Mouse (Mus musculus): Measurements from ENCODE around the gene Enkur. TPM values are rescaled to one million over a fixed set of nuclear protein-coding genes. Genes with fewer than 3 reads are reported as not detected.

The Enkur gene
- polyA plus RNA-seq, 1 experiment from 2014 or later: 4.7 TPM

- H3K27me3 ChIP-seq: no peaks in the 10 kb centered on the region
- 95% methylated on average over 9 of the region's 9 CpGs for WGBS
- no peak overlapping the region for H3K4me2 ChIP-seq (replicated peaks)
- no peak overlapping the region for H3K9ac ChIP-seq (replicated peaks)
- no peak overlapping the region for H3K4me3 ChIP-seq
- no peaks in the 10 kb centered on the region for H3K36me3 ChIP-seq
- H3K9me3 ChIP-seq: no peaks in the 10 kb centered on the region
- H3K27ac ChIP-seq (replicated peaks): no peak overlapping the region
- no peak for ATAC-seq (replicated peaks)
- no peaks in the 10 kb centered on the region for H3K4me1 ChIP-seq
These were observed 17.6 kb upstream of the Enkur start for GRCm38 (mm10) chr2:21222453-21223384.

GRCm38 (mm10) chr2:21215284-21215683 lies 10.1 kb upstream of the Enkur start:
- Histone ChIP-seq H3K27me3 (no peaks in the 10 kb centered on the region), H3K9me3 (no peaks in the 10 kb centered on the region), H3K4me1 (no peaks in the 10 kb centered on the region), H3K9ac (replicated peaks) (no peak overlapping the region), H3K4me3 (no peak overlapping the region), H3K27ac (replicated peaks) (no peak overlapping the region), H3K36me3 (peaks cover 27% of the 10 kb centered on the region), H3K4me2 (replicated peaks) (no peak overlapping the region)
- ATAC-seq (replicated peaks): no peak
- WGBS: 92% methylated on average over 2 of the region's 2 CpGs

GRCm38 (mm10) chr2:21214322-21214721 lies 9.2 kb upstream of the Enkur start:
- Histone ChIP-seq H3K9ac (replicated peaks) (no peak overlapping the region), H3K4me2 (replicated peaks) (no peak overlapping the region), H3K4me3 (no peak overlapping the region), H3K27ac (replicated peaks) (no peak overlapping the region), H3K9me3 (no peaks in the 10 kb centered on the region), H3K36me3 (peaks cover 27% of the 10 kb centered on the region), H3K27me3 (no peaks in the 10 kb centered on the region), H3K4me1 (no peaks in the 10 kb centered on the region)
- ATAC-seq (replicated peaks): no peak

GRCm38 (mm10) chr2:21211361-21211760 lies 6.2 kb upstream of the Enkur start:
- H3K9me3 ChIP-seq: no peaks in the 10 kb centered on the region
- peaks cover 8% of the 10 kb centered on the region for H3K4me1 ChIP-seq
- no peak for ATAC-seq (replicated peaks)
- H3K27ac ChIP-seq (replicated peaks): no peak overlapping the region
- H3K36me3 ChIP-seq: peaks cover 22% of the 10 kb centered on the region
- no peak overlapping the region for H3K4me3 ChIP-seq
- no peaks in the 10 kb centered on the region for H3K27me3 ChIP-seq
- H3K4me2 ChIP-seq (replicated peaks): no peak overlapping the region
- WGBS: 86% methylated on average over 6 of the region's 6 CpGs
- H3K9ac ChIP-seq (replicated peaks): no peak overlapping the region

GRCm38 (mm10) chr2:21206278-21206677 lies 1.1 kb upstream of the Enkur start:
- Histone ChIP-seq H3K9me3 (no peaks in the 10 kb centered on the region), H3K27ac (replicated peaks) (peak overlapping the region; percentile 87), H3K36me3 (peaks cover 1% of the 10 kb centered on the region; the same call in 1 of the 2 replicates), H3K4me2 (replicated peaks) (peak overlapping the region; percentile 65), H3K9ac (replicated peaks) (peak overlapping the region; percentile 71), H3K4me1 (peaks cover 12% of the 10 kb centered on the region), H3K4me3 (peak overlapping the region; percentile 64), H3K27me3 (no peaks in the 10 kb centered on the region)
- ATAC-seq (replicated peaks): no peak; the same call in none of the 2 replicates
- 37% methylated on average over 6 of the region's 6 CpGs for WGBS

GRCm38 (mm10) chr2:21205831-21206159 lies 630 bp upstream of the Enkur start:
- peak overlapping the region; percentile 64 for H3K4me3 ChIP-seq
- peaks cover 12% of the 10 kb centered on the region for H3K4me1 ChIP-seq
- H3K27ac ChIP-seq (replicated peaks): peak overlapping the region; percentile 87
- no peaks in the 10 kb centered on the region for H3K27me3 ChIP-seq
- WGBS: under 1% methylated on average over 19 of the region's 19 CpGs
- peak overlapping the region; percentile 71 for H3K9ac ChIP-seq (replicated peaks)
- peak; percentile 95 for ATAC-seq (replicated peaks)
- H3K36me3 ChIP-seq: no peaks in the 10 kb centered on the region
- H3K4me2 ChIP-seq (replicated peaks): peak overlapping the region; percentile 65
- no peaks in the 10 kb centered on the region for H3K9me3 ChIP-seq

GRCm38 (mm10) chr2:21202754-21203153 lies 2.4 kb downstream of the Enkur start:
- ATAC-seq (replicated peaks): no peak

GRCm38 (mm10) chr2:21199051-21199450 lies 6.1 kb downstream of the Enkur start:
- H3K4me3 ChIP-seq: no peak overlapping the region
- no peaks in the 10 kb centered on the region for H3K27me3 ChIP-seq
- no peak overlapping the region for H3K4me2 ChIP-seq (replicated peaks)
- H3K4me1 ChIP-seq: no peaks in the 10 kb centered on the region
- H3K27ac ChIP-seq (replicated peaks): no peak overlapping the region
- no peak overlapping the region for H3K9ac ChIP-seq (replicated peaks)
- H3K36me3 ChIP-seq: no peaks in the 10 kb centered on the region
- whole genome bisulfite sequencing: 62% methylated on average over 3 of the region's 3 CpGs
- no peaks in the 10 kb centered on the region for H3K9me3 ChIP-seq
- ATAC-seq (replicated peaks): no peak

More at GRCm38 (mm10) chr2:21202754-21203153, 2.4 kb downstream of the Enkur start:
- Histone ChIP-seq H3K4me3 (no peak overlapping the region), H3K4me1 (peaks cover 12% of the 10 kb centered on the region), H3K27ac (replicated peaks) (no peak overlapping the region), H3K27me3 (no peaks in the 10 kb centered on the region), H3K9ac (replicated peaks) (no peak overlapping the region), H3K4me2 (replicated peaks) (no peak overlapping the region), H3K36me3 (no peaks in the 10 kb centered on the region), H3K9me3 (no peaks in the 10 kb centered on the region)
- 80% methylated on average over 2 of the region's 2 CpGs for WGBS

- no peak overlapping the region for H3K4me2 ChIP-seq (replicated peaks)
- H3K36me3 ChIP-seq: no peaks in the 10 kb centered on the region
- no peaks in the 10 kb centered on the region for H3K27me3 ChIP-seq
- no peak overlapping the region for H3K9ac ChIP-seq (replicated peaks)
- no peak overlapping the region for H3K4me3 ChIP-seq
- 90% methylated on average over 5 of the region's 5 CpGs for WGBS
- no peak for ATAC-seq (replicated peaks)
- H3K27ac ChIP-seq (replicated peaks): no peak overlapping the region
- H3K9me3 ChIP-seq: no peaks in the 10 kb centered on the region
- no peaks in the 10 kb centered on the region for H3K4me1 ChIP-seq
These were observed 9.9 kb downstream of the Enkur start for GRCm38 (mm10) chr2:21195233-21195632.

- Histone ChIP-seq H3K9me3 (no peaks in the 10 kb centered on the region), H3K4me1 (no peaks in the 10 kb centered on the region), H3K27me3 (no peaks in the 10 kb centered on the region), H3K9ac (replicated peaks) (no peak overlapping the region), H3K4me2 (replicated peaks) (no peak overlapping the region), H3K4me3 (no peak overlapping the region), H3K27ac (replicated peaks) (no peak overlapping the region), H3K36me3 (no peaks in the 10 kb centered on the region)
- 93% methylated on average over 1 of the region's 1 CpGs for WGBS
- ATAC-seq (replicated peaks): no peak
These were observed 13.9 kb downstream of the Enkur start for GRCm38 (mm10) chr2:21191232-21191631.

- no peak overlapping the region for H3K27ac ChIP-seq (replicated peaks)
- no peak overlapping the region for H3K4me3 ChIP-seq
- H3K27me3 ChIP-seq: no peaks in the 10 kb centered on the region
- no peaks in the 10 kb centered on the region for H3K9me3 ChIP-seq
- H3K9ac ChIP-seq (replicated peaks): no peak overlapping the region
- WGBS: 67% methylated on average over 4 of the region's 4 CpGs
- H3K36me3 ChIP-seq: no peaks in the 10 kb centered on the region
- no peaks in the 10 kb centered on the region for H3K4me1 ChIP-seq
- ATAC-seq (replicated peaks): no peak; the same call in 1 of the 2 replicates
- no peak overlapping the region for H3K4me2 ChIP-seq (replicated peaks)
These were observed 16.6 kb downstream of the Enkur start for GRCm38 (mm10) chr2:21188610-21189009.

GRCm38 (mm10) chr2:21187576-21187975 lies 17.6 kb downstream of the Enkur start:
- 57% methylated on average over 7 of the region's 7 CpGs for WGBS
- ATAC-seq (replicated peaks): no peak
- H3K27me3 ChIP-seq: no peaks in the 10 kb centered on the region
- H3K4me2 ChIP-seq (replicated peaks): no peak overlapping the region
- no peaks in the 10 kb centered on the region for H3K36me3 ChIP-seq
- no peaks in the 10 kb centered on the region for H3K4me1 ChIP-seq
- H3K9me3 ChIP-seq: no peaks in the 10 kb centered on the region
- H3K9ac ChIP-seq (replicated peaks): no peak overlapping the region
- no peak overlapping the region for H3K4me3 ChIP-seq
- H3K27ac ChIP-seq (replicated peaks): no peak overlapping the region

GRCm38 (mm10) chr2:21182811-21183210 lies 22.4 kb downstream of the Enkur start:
- no peak for ATAC-seq (replicated peaks)
- 97% methylated on average over 1 of the region's 1 CpGs for WGBS
- Histone ChIP-seq H3K4me2 (replicated peaks) (no peak overlapping the region), H3K27ac (replicated peaks) (no peak overlapping the region), H3K4me1 (no peaks in the 10 kb centered on the region), H3K36me3 (no peaks in the 10 kb centered on the region), H3K9ac (replicated peaks) (no peak overlapping the region), H3K4me3 (no peak overlapping the region), H3K9me3 (no peaks in the 10 kb centered on the region), H3K27me3 (no peaks in the 10 kb centered on the region)

All from forebrain, embryonic 15.5 days (tissue).